Mouse (Mus musculus) MEL (cell line): ENCODE results near the gene Scin.

Experiments
- CTCF ChIP-seq, 3 experiments: IDR thresholded peaks in 2 of 3; conservative IDR thresholded peaks in 1 of 3; 2 replicates each; pipeline ENCODE4 v1.5.1; 2011 to 2012; ENCODE audit warnings: low read length in 3 of 3, low read depth in 2 of 3, mild to moderate bottlenecking in 2 of 3, improper control_type of control experiment in 1 of 3, inconsistent platforms in 1 of 3, mixed read lengths in 1 of 3, moderate library complexity in 1 of 3; ENCODE audit not compliant: control insufficient read depth in 1 of 3, insufficient read depth in 1 of 3, poor library complexity in 1 of 3, severe bottlenecking in 1 of 3
- E2F4 ChIP-seq: IDR thresholded peaks from 2 replicates; pipeline ENCODE4 v1.6.1; 2011; ENCODE audit warnings: low read depth, low read length, improper control_type of control experiment, borderline replicate concordance
- ETS1 ChIP-seq: IDR thresholded peaks from 2 replicates; pipeline ENCODE4 v1.6.1; 2012; ENCODE audit warnings: low read depth, mild to moderate bottlenecking, inconsistent platforms, low read length, improper control_type of control experiment, moderate library complexity
- HCFC1 ChIP-seq: IDR thresholded peaks from 2 replicates; pipeline ENCODE4 v1.6.1; 2012; ENCODE audit warnings: low read depth, mild to moderate bottlenecking, inconsistent platforms, low read length, improper control_type of control experiment, moderate library complexity
- KAT2A ChIP-seq: conservative IDR thresholded peaks from 2 replicates; pipeline ENCODE4 v1.6.1; 2012; ENCODE audit warnings: low read depth, low read length, improper control_type of control experiment, inconsistent platforms
- MAZ ChIP-seq: IDR thresholded peaks from 2 replicates; pipeline ENCODE4 v1.6.1; 2012; ENCODE audit warnings: low read depth, mild to moderate bottlenecking, inconsistent platforms, low read length, improper control_type of control experiment
- MEF2A ChIP-seq: IDR thresholded peaks from 2 replicates; pipeline ENCODE4 v1.6.1; 2014; ENCODE audit warnings: low read depth, mild to moderate bottlenecking, inconsistent platforms, low read length, improper control_type of control experiment; ENCODE audit not compliant: poor library complexity, insufficient replicate concordance, severe bottlenecking; ENCODE audit errors: extremely low read depth
- NRF1 ChIP-seq: IDR thresholded peaks from 2 replicates; pipeline ENCODE4 v1.6.1; 2014; ENCODE audit warnings: low read depth, mild to moderate bottlenecking, inconsistent platforms, low read length, improper control_type of control experiment, moderate library complexity; ENCODE audit not compliant: poor library complexity, insufficient read depth, severe bottlenecking
- POLR2A ChIP-seq, 2 experiments: IDR thresholded peaks; 2 replicates each; pipeline ENCODE4 v1.6.1; 2011 to 2012; ENCODE audit warnings: low read length in 2 of 2, mild to moderate bottlenecking in 2 of 2, control low read depth in 1 of 2, improper control_type of control experiment in 1 of 2, low read depth in 1 of 2, moderate library complexity in 1 of 2; ENCODE audit not compliant: control insufficient read depth in 1 of 2, insufficient read depth in 1 of 2, poor library complexity in 1 of 2
- POLR2AphosphoS5 ChIP-seq: IDR thresholded peaks from 2 replicates; pipeline ENCODE4 v1.6.1; 2012; ENCODE audit warnings: low read depth, borderline replicate concordance, mild to moderate bottlenecking, inconsistent platforms, low read length, moderate library complexity, mixed read lengths
- SMC3 ChIP-seq: IDR thresholded peaks from 2 replicates; pipeline ENCODE4 v1.6.1; 2011; ENCODE audit warnings: low read depth, low read length, improper control_type of control experiment
- TCF12 ChIP-seq: IDR thresholded peaks from 2 replicates; pipeline ENCODE4 v1.6.1; 2014; ENCODE audit warnings: low read depth, mild to moderate bottlenecking, inconsistent platforms, low read length, improper control_type of control experiment, moderate library complexity
- USF2 ChIP-seq, 2 experiments: IDR thresholded peaks; 2 replicates each; pipeline ENCODE4 v1.6.1; 2011 to 2012; ENCODE audit warnings: improper control_type of control experiment in 2 of 2, low read length in 2 of 2, borderline replicate concordance in 1 of 2, inconsistent platforms in 1 of 2, low read depth in 1 of 2, mild to moderate bottlenecking in 1 of 2; ENCODE audit not compliant: insufficient read depth in 1 of 2

DNA sequence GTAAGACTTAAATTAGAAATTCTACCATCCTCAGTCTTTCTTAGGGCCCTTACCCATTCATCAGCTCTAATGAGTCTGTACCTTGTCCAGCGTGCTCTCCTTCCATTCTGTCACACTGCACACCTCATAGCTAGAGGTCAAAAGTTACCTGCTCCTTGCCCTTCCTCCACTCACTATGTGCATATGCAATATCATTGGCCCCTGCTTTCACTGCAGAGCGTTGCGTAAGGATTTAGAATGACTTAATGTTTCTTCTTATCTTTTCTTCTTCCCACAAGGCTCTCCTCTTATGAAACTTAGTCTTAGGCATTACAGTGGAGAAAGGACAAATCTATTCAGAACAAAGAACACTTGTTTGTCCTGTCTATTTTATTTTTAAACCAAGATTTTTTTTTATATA lies 20.0 kb downstream of the Scin start:
- TF ChIP-seq E2F4: no peak
- TF ChIP-seq POLR2A (IDR thresholded peaks at IDR 0.05; ENCODE audit: control insufficient read depth in 1 of 2, insufficient read depth in 1 of 2, low read depth in 1 of 2, low read length in 2 of 2, poor library complexity in 1 of 2): no peak
- no peak for TF ChIP-seq NRF1
- TF ChIP-seq ETS1: no peak
- no peak for TF ChIP-seq TCF12
- TF ChIP-seq SMC3: no peak
- no peak for TF ChIP-seq CTCF (IDR thresholded peaks at IDR 0.05 in 2 of 3, conservative IDR thresholded peaks at IDR 0.05 in 1 of 3; ENCODE audit: control insufficient read depth in 1 of 3, insufficient read depth in 1 of 3, low read depth in 2 of 3, low read length in 3 of 3, poor library complexity in 1 of 3, severe bottlenecking in 1 of 3)
- no peak for TF ChIP-seq POLR2AphosphoS5
- TF ChIP-seq MAZ: no peak
- no peak for TF ChIP-seq HCFC1
- no peak for TF ChIP-seq USF2 (IDR thresholded peaks at IDR 0.05; ENCODE audit: borderline replicate concordance in 1 of 2, insufficient read depth in 1 of 2, low read depth in 1 of 2, low read length in 2 of 2)
- no peak for TF ChIP-seq KAT2A
- TF ChIP-seq MEF2A: no peak
